Mouse (Mus musculus) liver, embryonic 11.5 days (tissue): ENCODE measurements around the gene Grb14. TPM values are rescaled to one million over a fixed set of nuclear protein-coding genes. Genes with fewer than 3 reads are reported as not detected.

ENCODE experiments used
- ATAC-seq: fragments of 200-750 bp; cut with Nextera tagmentation; replicated peaks from 2 replicates; pipeline ENCODE4 v1.8.0; 2017; ENCODE audit warnings: moderate number of reproducible peaks, mild to moderate bottlenecking, moderate TSS enrichment, moderate library complexity; ENCODE audit not compliant: low FRiP score
- DNase-seq: peaks from one replicate; pipeline ENCODE4 v3.0.0-alpha.2; 2017; ENCODE audit warnings: low spot score
- H3K27ac ChIP-seq: fragments of 300-500 bp; sonication (generic); 2 replicates; pipeline ENCODE4 v1.5.1; 2014; ENCODE audit warnings: mild to moderate bottlenecking, low read depth, low read length, control low read depth
- H3K27me3 ChIP-seq: fragments of 300-500 bp; sonication (generic); replicated peaks from 2 replicates; pipeline ENCODE4 v1.6.1; 2014; ENCODE audit warnings: low read length, mixed read lengths; ENCODE audit not compliant: control insufficient read depth, insufficient read depth
- H3K36me3 ChIP-seq: fragments of 300-500 bp; sonication (generic); 2 replicates; pipeline ENCODE4 v1.6.1; 2014; ENCODE audit warnings: mild to moderate bottlenecking, low read length, moderate library complexity, mixed read lengths; ENCODE audit not compliant: control insufficient read depth, insufficient read depth
- H3K4me1 ChIP-seq: fragments of 300-500 bp; sonication (generic); replicated peaks from 2 replicates; pipeline ENCODE4 v1.6.1; 2014; ENCODE audit warnings: low read length, mixed read lengths; ENCODE audit not compliant: control insufficient read depth, insufficient read depth
- H3K4me2 ChIP-seq: fragments of 300-500 bp; sonication (generic); 2 replicates; pipeline ENCODE4 v1.6.1; 2014; ENCODE audit warnings: mild to moderate bottlenecking, control low read depth, moderate library complexity
- H3K4me3 ChIP-seq: fragments of 300-500 bp; sonication (generic); 2 replicates; pipeline ENCODE4 v1.5.1; 2014; ENCODE audit warnings: low read depth, low read length, control low read depth
- H3K9ac ChIP-seq: fragments of 300-500 bp; sonication (generic); 2 replicates; pipeline ENCODE4 v1.6.1; 2014; ENCODE audit warnings: low read depth, low read length, control low read depth
- H3K9me3 ChIP-seq: fragments of 300-500 bp; sonication (generic); 2 replicates; pipeline ENCODE4 v1.6.1; 2016; ENCODE audit warnings: low read length, inconsistent platforms, mixed read lengths; ENCODE audit not compliant: control insufficient read depth
- WGBS: fragments of 180-500 bp; shearing (Covaris S2); extraction: QIAGEN DNeasy Blood & Tissue Kit; methylation state at CpG from one replicate; pipeline ENCODE4 v1.1.7; 2014; 5-methylcytosine and 5-hydroxymethylcytosine counted together
- polyA plus RNA-seq: library from polyadenylated mRNA; unstranded; fragments of >200 nt; fragmentation: Nextera tagmentation; extraction: Ambion mirVana; gene quantifications from 2 replicates; pipeline ENCODE4 v1.2.1, GENCODE M21; 2014

Grb14 gene
- polyA plus RNA-seq, 1 experiment from 2014 or later, result 7.7 TPM

DNA sequence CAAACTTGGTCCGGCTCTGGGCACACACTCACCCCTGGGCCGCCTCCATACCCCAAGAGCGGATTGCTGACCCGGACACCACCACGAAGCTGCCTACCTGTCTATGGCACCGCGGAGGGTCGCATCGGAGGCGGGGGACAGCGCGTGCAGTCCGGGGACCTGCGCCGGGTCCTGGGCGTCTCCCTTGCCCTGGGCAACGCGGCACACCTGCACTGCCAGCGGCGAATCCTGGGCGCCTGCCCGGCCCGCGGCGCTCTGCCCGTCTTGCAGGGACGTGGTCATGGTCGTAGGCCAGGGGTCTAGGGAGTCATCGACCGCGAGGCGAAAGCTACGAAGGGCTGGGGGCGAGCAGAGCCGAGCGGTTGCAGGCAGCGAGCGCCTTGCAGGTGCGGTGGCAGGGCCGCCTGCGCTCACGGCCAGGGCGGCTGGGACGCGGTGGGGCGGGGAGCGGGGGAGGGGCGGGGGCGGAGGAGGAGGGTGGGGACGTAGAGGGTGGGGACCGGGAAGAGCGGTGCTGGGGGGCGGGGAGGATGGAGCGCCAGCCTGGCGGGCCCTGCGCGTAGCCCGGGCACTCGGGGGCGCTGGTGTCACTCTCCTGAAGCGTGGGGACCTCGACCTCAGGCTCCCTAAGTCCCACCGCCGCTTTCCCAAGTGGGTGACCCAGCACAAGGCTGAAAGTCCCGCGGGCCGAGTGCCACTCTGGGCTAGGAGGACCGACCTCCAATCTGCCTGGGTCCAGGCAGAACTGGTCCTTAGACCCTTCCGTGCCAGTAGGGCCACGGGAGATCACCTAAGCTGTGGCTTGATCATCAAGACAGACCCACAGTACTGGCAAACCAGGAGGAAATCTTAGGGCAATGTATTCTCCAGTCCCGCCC is 2.2 kb downstream of the Grb14 start:
- peaks cover 8% of the 10 kb centered on the region for H3K27me3 ChIP-seq
- H3K36me3 ChIP-seq, result no peaks in the 10 kb centered on the region
- H3K4me3 ChIP-seq, result peak overlapping the region; percentile 56
- peak overlapping the region; percentile 48 for H3K9ac ChIP-seq
- no peaks in the 10 kb centered on the region for H3K4me1 ChIP-seq
- peak overlapping the region; percentile 80 for H3K4me2 ChIP-seq
- under 1% methylated on average over 60 of the region's 71 CpGs for WGBS
- H3K27ac ChIP-seq, result no peak overlapping the region
- H3K9me3 ChIP-seq, result no peaks in the 10 kb centered on the region
- DNase-seq (peak; percentile 60), ATAC-seq (peak; percentile 83)

DNA sequence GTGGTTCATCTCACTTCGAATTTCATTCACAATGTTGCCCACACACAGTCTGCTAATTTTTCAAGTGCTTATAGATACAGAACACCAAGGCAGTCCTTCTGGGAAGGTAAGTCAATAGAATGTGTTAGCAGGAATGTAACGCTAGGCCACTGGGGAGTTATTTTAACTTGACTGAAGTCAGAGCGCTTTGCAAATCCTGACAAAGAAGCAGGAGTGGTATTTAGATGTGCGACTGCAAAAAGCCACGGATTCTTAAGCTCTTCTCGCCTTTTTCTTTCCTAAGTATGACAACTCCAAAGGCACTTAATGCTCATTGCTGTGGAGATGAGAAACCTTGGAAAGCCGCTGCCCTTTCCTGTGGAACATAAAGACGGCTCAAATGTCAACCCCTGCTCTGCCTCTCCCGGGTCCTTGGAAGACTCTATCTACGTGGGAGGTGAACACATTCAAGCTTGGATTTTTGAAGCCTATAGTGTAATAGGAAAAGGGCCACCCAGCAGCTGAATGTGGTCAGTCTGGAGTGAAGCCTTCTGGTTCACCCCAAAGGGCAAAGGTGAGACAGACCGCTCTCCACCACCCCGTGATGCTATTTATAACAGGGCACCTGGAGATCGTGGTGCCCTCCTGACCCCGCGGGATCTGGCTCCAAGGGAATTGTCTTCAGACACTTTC is 3.0 kb downstream of the Grb14 start:
- Histone ChIP-seq H3K36me3 (no peaks in the 10 kb centered on the region), H3K27ac (no peak overlapping the region), H3K9ac (peak overlapping the region; percentile 4; the same call in 1 of the 2 replicates), H3K4me3 (peak overlapping the region; percentile 56), H3K9me3 (no peaks in the 10 kb centered on the region), H3K27me3 (peaks cover 8% of the 10 kb centered on the region), H3K4me2 (peak overlapping the region; percentile 80), H3K4me1 (no peaks in the 10 kb centered on the region)
- 16% methylated on average over 15 of the region's 15 CpGs for WGBS
- ATAC-seq, result no peak; the same call in 1 of the 2 replicates
- no peak for DNase-seq

DNA sequence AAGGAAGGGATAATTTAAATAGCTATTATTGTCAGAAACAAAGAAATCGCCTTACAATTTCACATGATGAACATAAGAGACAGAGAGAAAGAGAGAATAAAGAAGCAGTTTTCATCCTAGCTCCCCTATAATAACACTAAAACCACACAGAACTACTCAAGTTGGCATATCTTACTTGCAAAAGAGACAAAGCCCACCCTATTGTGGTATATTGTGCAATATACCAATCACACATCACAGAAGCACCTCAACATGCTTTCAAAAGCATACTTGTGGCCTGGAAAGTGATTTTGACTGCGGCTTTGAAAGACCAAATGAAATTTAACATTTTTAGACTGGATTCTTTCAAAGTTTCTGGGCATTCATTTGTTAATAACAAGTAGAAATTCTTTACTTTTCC is 7.4 kb downstream of the Grb14 start:
- 81% methylated on average over 2 of the region's 2 CpGs for WGBS
- ATAC-seq (no peak), DNase-seq (no peak)
- Histone ChIP-seq H3K4me3 (no peak overlapping the region), H3K4me2 (no peak overlapping the region), H3K36me3 (no peaks in the 10 kb centered on the region), H3K27ac (no peak overlapping the region), H3K9me3 (no peaks in the 10 kb centered on the region), H3K4me1 (no peaks in the 10 kb centered on the region), H3K9ac (no peak overlapping the region), H3K27me3 (peaks cover 6% of the 10 kb centered on the region)

DNA sequence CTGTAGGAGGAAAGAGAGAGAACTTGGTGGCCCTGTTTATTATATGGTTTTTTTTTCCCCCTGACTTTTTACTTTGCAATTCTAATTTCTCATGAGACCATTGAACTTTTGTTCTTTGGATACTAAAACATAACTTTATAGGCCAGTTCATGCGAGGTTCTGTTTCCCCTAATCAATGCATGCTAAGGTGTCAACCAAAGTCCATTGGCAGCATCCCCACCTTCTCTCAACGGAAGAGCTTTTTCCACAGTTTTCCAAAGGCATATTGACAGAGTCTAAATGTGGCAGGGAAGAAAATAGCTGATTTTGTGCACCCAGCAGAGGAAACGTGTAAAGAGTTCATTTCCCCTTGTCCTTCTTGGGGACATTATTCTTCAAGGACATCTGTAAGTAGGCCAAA is 10.2 kb downstream of the Grb14 start:
- no peaks in the 10 kb centered on the region for H3K9me3 ChIP-seq
- no peaks in the 10 kb centered on the region for H3K27me3 ChIP-seq
- no peak for DNase-seq
- 76% methylated on average over 3 of the region's 3 CpGs for WGBS
- ATAC-seq, result no peak
- no peak overlapping the region for H3K4me3 ChIP-seq
- H3K27ac ChIP-seq, result no peak overlapping the region
- H3K4me2 ChIP-seq, result no peak overlapping the region
- no peaks in the 10 kb centered on the region for H3K36me3 ChIP-seq
- H3K9ac ChIP-seq, result no peak overlapping the region
- H3K4me1 ChIP-seq, result no peaks in the 10 kb centered on the region

DNA sequence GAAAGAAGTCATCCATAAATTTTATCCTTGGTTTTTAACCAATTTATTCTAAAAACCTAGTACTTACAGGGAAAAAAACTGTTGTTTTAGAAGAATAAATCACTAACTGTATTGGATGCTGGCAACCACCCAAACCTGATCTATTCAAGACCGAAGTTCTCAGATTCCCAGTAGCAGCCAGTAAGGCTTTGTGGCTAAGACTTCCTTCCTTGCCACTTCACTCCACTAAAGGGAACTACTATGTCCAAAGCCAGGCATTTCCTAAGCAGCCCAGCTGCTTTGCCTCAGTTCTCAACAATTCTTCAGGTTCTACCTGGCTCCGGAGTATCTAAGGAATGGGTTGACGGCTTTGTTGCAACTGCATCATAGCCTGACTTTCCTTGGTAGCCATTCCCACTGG is 14.7 kb downstream of the Grb14 start:
- no peaks in the 10 kb centered on the region for H3K27me3 ChIP-seq
- 75% methylated on average over 3 of the region's 3 CpGs for WGBS
- no peak overlapping the region for H3K4me2 ChIP-seq
- no peak overlapping the region for H3K27ac ChIP-seq
- H3K36me3 ChIP-seq, result no peaks in the 10 kb centered on the region
- H3K9me3 ChIP-seq, result no peaks in the 10 kb centered on the region
- no peak overlapping the region for H3K9ac ChIP-seq
- H3K4me1 ChIP-seq, result no peaks in the 10 kb centered on the region
- H3K4me3 ChIP-seq, result no peak overlapping the region
- ATAC-seq, result no peak
- DNase-seq, result no peak

DNA sequence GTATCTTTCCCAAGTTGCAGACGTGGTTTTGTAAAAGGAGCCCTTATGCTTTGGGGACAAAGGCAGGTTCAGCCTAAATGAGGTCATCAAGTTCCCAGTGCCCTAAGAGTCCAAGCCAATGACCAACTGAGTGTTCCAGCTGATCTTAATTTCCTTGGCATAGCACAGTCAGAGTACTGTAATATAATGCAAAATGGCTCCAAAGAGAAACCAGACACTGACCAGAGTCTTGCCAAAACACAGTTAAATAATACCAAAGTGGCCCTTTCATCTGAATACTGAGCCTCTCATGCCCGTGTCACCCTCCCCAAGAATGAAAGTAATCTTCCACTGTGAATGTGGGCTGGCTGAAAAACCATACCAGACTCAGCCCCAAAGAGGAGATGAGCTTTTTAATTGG is 17.4 kb downstream of the Grb14 start:
- Histone ChIP-seq H3K4me1 (no peaks in the 10 kb centered on the region), H3K36me3 (no peaks in the 10 kb centered on the region), H3K9ac (no peak overlapping the region), H3K27me3 (no peaks in the 10 kb centered on the region), H3K27ac (no peak overlapping the region), H3K4me2 (no peak overlapping the region), H3K9me3 (no peaks in the 10 kb centered on the region), H3K4me3 (no peak overlapping the region)
- DNase-seq, result no peak
- no peak for ATAC-seq
- 61% methylated on average over 2 of the region's 2 CpGs for WGBS

DNA sequence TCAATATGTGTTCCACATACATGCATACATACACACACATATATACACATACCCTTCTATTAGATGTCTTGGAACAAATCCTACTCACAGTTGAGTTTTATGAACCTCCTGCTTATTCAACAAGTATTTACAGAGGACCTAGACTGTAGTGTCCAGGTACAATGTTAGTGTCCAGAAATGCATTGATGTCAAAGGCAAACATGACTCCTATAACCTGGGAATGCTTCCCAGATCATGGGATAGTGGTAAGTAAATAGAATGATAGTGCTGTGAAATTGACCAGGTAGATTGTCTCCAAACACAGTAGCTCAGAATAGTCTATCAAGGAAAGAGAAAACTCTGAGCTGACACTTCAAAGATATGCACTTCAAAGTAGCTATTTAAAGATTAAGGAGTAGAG is 19.7 kb downstream of the Grb14 start:
- Histone ChIP-seq H3K4me1 (no peaks in the 10 kb centered on the region), H3K9ac (no peak overlapping the region), H3K27me3 (no peaks in the 10 kb centered on the region), H3K36me3 (no peaks in the 10 kb centered on the region), H3K9me3 (no peaks in the 10 kb centered on the region), H3K4me2 (no peak overlapping the region), H3K4me3 (no peak overlapping the region), H3K27ac (no peak overlapping the region)
- ATAC-seq (no peak), DNase-seq (no peak)

DNA sequence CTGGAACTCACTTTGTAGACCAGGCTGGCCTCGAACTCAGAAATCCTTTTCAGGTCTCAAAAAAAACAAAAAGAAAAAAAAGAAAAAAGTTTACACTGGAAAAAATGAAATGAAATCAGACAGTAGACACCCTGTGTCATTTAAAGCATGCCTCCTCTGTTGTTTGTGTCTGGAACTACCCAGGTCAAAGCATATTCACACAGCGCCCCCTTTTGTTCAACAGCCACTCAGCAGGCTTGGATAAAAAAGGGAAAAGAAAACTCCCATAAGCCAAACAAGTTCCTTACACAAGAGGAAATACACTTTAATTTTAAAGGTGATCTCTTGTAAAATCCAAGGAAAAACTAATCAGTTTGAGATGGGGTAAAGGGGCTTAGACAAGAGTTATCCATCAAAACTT is 21.4 kb downstream of the Grb14 start:
- Histone ChIP-seq H3K9me3 (no peaks in the 10 kb centered on the region), H3K4me1 (no peaks in the 10 kb centered on the region), H3K9ac (no peak overlapping the region), H3K4me2 (no peak overlapping the region), H3K27me3 (no peaks in the 10 kb centered on the region), H3K27ac (no peak overlapping the region), H3K4me3 (no peak overlapping the region), H3K36me3 (no peaks in the 10 kb centered on the region)
- ATAC-seq, result no peak
- 49% methylated on average over 2 of the region's 2 CpGs for WGBS
- DNase-seq, result no peak

DNA sequence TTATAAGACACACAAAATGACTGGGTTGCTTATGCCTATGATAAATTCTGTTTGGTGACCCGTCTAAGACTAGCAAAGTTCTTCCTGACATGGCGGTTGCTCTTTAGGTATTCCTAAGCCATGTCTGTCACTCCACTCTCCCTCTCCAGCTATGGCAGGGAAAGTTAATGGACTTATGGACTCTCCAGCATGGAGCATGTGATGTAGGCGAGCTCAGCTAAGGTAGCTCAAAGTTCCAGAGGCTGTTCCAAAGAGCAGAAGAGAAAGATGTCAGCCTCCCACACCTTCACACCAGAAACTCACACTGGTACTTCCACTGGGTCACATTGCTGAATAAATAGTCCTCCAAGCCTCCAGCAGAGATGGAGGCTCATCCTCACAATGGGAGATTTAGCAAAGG is 22.2 kb downstream of the Grb14 start:
- no peak overlapping the region for H3K4me3 ChIP-seq
- no peaks in the 10 kb centered on the region for H3K4me1 ChIP-seq
- DNase-seq, result no peak
- H3K4me2 ChIP-seq, result no peak overlapping the region
- WGBS, result 77% methylated on average over 3 of the region's 3 CpGs
- no peak for ATAC-seq
- no peaks in the 10 kb centered on the region for H3K9me3 ChIP-seq
- H3K27me3 ChIP-seq, result no peaks in the 10 kb centered on the region
- H3K27ac ChIP-seq, result no peak overlapping the region
- H3K36me3 ChIP-seq, result no peaks in the 10 kb centered on the region
- no peak overlapping the region for H3K9ac ChIP-seq
